Mouse (Mus musculus) forebrain, postnatal 0 days (tissue): ENCODE results near the gene Pde4d. TPM values are rescaled to one million over a fixed set of nuclear protein-coding genes. Genes with fewer than 3 reads are reported as not detected.

ENCODE experiments used
- ATAC-seq: fragments of 200-750 bp; cut with Nextera tagmentation; 2 replicates; pipeline ENCODE4 v1.8.0; 2017; ENCODE audit warnings: mild to moderate bottlenecking, moderate library complexity
- DNase-seq: peaks from one replicate; pipeline ENCODE4 v3.0.0-alpha.2; 2015
- H3K27ac ChIP-seq: fragments of 300-500 bp; sonication (generic); 2 replicates; pipeline ENCODE4 v1.5.1; 2014; ENCODE audit warnings: low read depth, mild to moderate bottlenecking, antibody characterized with exemption, low read length, moderate library complexity, mixed read lengths
- H3K27me3 ChIP-seq: fragments of 300-500 bp; sonication (generic); 2 replicates; pipeline ENCODE4 v1.6.1; 2014; ENCODE audit warnings: mild to moderate bottlenecking, low read length, mixed read lengths; ENCODE audit not compliant: insufficient read depth
- H3K36me3 ChIP-seq: fragments of 300-500 bp; sonication (generic); 2 replicates; pipeline ENCODE4 v1.6.1; 2014; ENCODE audit warnings: mild to moderate bottlenecking, moderate library complexity; ENCODE audit not compliant: insufficient read depth
- H3K4me1 ChIP-seq: fragments of 300-500 bp; sonication (generic); 2 replicates; pipeline ENCODE4 v1.6.1; 2014; ENCODE audit warnings: antibody characterized with exemption; ENCODE audit not compliant: insufficient read depth
- H3K4me2 ChIP-seq: fragments of 300-500 bp; sonication (generic); 2 replicates; pipeline ENCODE4 v1.6.1; 2014; ENCODE audit warnings: low read depth, mild to moderate bottlenecking, moderate library complexity
- H3K4me3 ChIP-seq: fragments of 300-500 bp; sonication (generic); 2 replicates; pipeline ENCODE4 v1.5.1; 2014; ENCODE audit warnings: low read depth, low read length, mixed read lengths
- H3K9ac ChIP-seq: fragments of 300-500 bp; sonication (generic); 2 replicates; pipeline ENCODE4 v1.6.1; 2014; ENCODE audit warnings: mild to moderate bottlenecking
- H3K9me3 ChIP-seq: fragments of 300-500 bp; sonication (generic); 2 replicates; pipeline ENCODE4 v1.6.1; 2016; ENCODE audit warnings: low read length
- CTCF ChIP-seq: sonication (generic); IDR thresholded peaks from 2 replicates; pipeline ENCODE4 v1.5.1; 2016; ENCODE audit warnings: antibody characterized with exemption, control low read depth, low read depth
- WGBS: fragments of 180-500 bp; shearing (Covaris S2); extraction: QIAGEN DNeasy Blood & Tissue Kit; methylation state at CpG from one replicate; pipeline ENCODE4 v1.1.7; 2014; 5-methylcytosine and 5-hydroxymethylcytosine counted together
- polyA plus RNA-seq: library from polyadenylated mRNA; unstranded; fragments of >200 nt; fragmentation: Nextera tagmentation; extraction: Ambion mirVana; gene quantifications from 2 replicates; pipeline ENCODE4 v1.2.1, GENCODE M21; 2015
- total RNA-seq: library from RNA; depleted of rRNA; stranded (reverse); fragments of >200 nt; gene quantifications from 2 replicates; pipeline ENCODE4 v1.2.3, GENCODE M21; 2014

Pde4d gene
- total and polyA plus RNA-seq, 2 experiments from 2014 or later, result 13.2 to 78.8 TPM

- 33% methylated on average over 1 of the region's 1 CpGs for WGBS
- DNase-seq, result no peak
These were observed 1127.0 kb downstream of the Pde4d start for GRCm38 (mm10) chr13:109576725-109577124.

GRCm38 (mm10) chr13:109577454-109577853 lies 1127.7 kb downstream of the Pde4d start:
- ATAC-seq, result no peak
- no peak for DNase-seq
- Histone ChIP-seq H3K4me2 (no peak overlapping the region), H3K27ac (no peak overlapping the region), H3K4me3 (no peak overlapping the region), H3K27me3 (no peaks in the 10 kb centered on the region), H3K9me3 (no peaks in the 10 kb centered on the region), H3K4me1 (no peaks in the 10 kb centered on the region), H3K36me3 (no peaks in the 10 kb centered on the region), H3K9ac (no peak overlapping the region)
- TF ChIP-seq CTCF, result no peak
- WGBS, result 47% methylated on average over 5 of the region's 5 CpGs

More at GRCm38 (mm10) chr13:109576725-109577124, 1127.0 kb downstream of the Pde4d start:
- peak; percentile 25; the same call in 1 of the 2 replicates for ATAC-seq
- Histone ChIP-seq H3K4me3 (no peak overlapping the region), H3K4me2 (no peak overlapping the region), H3K27ac (no peak overlapping the region), H3K36me3 (no peaks in the 10 kb centered on the region), H3K4me1 (no peaks in the 10 kb centered on the region), H3K9ac (no peak overlapping the region), H3K27me3 (no peaks in the 10 kb centered on the region), H3K9me3 (no peaks in the 10 kb centered on the region)
- no peak for TF ChIP-seq CTCF

- Histone ChIP-seq H3K9ac (no peak overlapping the region), H3K4me2 (no peak overlapping the region), H3K4me1 (no peaks in the 10 kb centered on the region), H3K4me3 (no peak overlapping the region), H3K9me3 (no peaks in the 10 kb centered on the region), H3K36me3 (no peaks in the 10 kb centered on the region), H3K27ac (no peak overlapping the region), H3K27me3 (no peaks in the 10 kb centered on the region)
- DNase-seq (no peak), ATAC-seq (no peak)
- no peak for TF ChIP-seq CTCF
- WGBS, result 61% methylated on average over 4 of the region's 4 CpGs
These were observed 1128.2 kb downstream of the Pde4d start for GRCm38 (mm10) chr13:109577901-109578300.

GRCm38 (mm10) chr13:109581284-109582070 lies 1131.7 kb downstream of the Pde4d start:
- Histone ChIP-seq H3K36me3 (no peaks in the 10 kb centered on the region), H3K27ac (no peak overlapping the region), H3K9me3 (no peaks in the 10 kb centered on the region), H3K27me3 (no peaks in the 10 kb centered on the region), H3K4me2 (0 out of 2 replicates have a peak overlapping the region, but pooled peaks have one; percentile 8), H3K4me1 (no peaks in the 10 kb centered on the region), H3K9ac (no peak overlapping the region), H3K4me3 (no peak overlapping the region)
- TF ChIP-seq CTCF, result no peak
- DNase-seq (no peak), ATAC-seq (no peak)
- whole genome bisulfite sequencing, result 59% methylated on average over 16 of the region's 16 CpGs

GRCm38 (mm10) chr13:109590048-109590447 lies 1140.3 kb downstream of the Pde4d start:
- no peak overlapping the region for H3K9ac ChIP-seq
- no peak for DNase-seq
- no peak overlapping the region for H3K4me2 ChIP-seq
- no peaks in the 10 kb centered on the region for H3K36me3 ChIP-seq
- peaks cover 6% of the 10 kb centered on the region; the same call in 1 of the 2 replicates for H3K4me1 ChIP-seq
- no peak overlapping the region for H3K27ac ChIP-seq
- no peak overlapping the region for H3K4me3 ChIP-seq
- 81% methylated on average over 4 of the region's 4 CpGs for WGBS
- TF ChIP-seq CTCF, result no peak
- no peak for ATAC-seq
- H3K9me3 ChIP-seq, result no peaks in the 10 kb centered on the region
- no peaks in the 10 kb centered on the region for H3K27me3 ChIP-seq

GRCm38 (mm10) chr13:109592192-109592797 lies 1142.5 kb downstream of the Pde4d start:
- Histone ChIP-seq H3K27me3 (no peaks in the 10 kb centered on the region), H3K9me3 (no peaks in the 10 kb centered on the region), H3K4me2 (no peak overlapping the region), H3K27ac (peak overlapping the region; percentile 24; the same call in 1 of the 2 replicates), H3K4me1 (peaks cover 6% of the 10 kb centered on the region; the same call in 1 of the 2 replicates), H3K9ac (no peak overlapping the region), H3K36me3 (no peaks in the 10 kb centered on the region), H3K4me3 (no peak overlapping the region)
- no peak for TF ChIP-seq CTCF
- DNase-seq (peak; percentile 46), ATAC-seq (peak; percentile 89)
- 62% methylated on average over 8 of the region's 8 CpGs for WGBS

- no peak overlapping the region for H3K9ac ChIP-seq
- ATAC-seq (no peak), DNase-seq (no peak)
- H3K36me3 ChIP-seq, result no peaks in the 10 kb centered on the region
- 59% methylated on average over 4 of the region's 4 CpGs for WGBS
- no peak overlapping the region for H3K27ac ChIP-seq
- no peaks in the 10 kb centered on the region for H3K4me1 ChIP-seq
- no peak for TF ChIP-seq CTCF
- no peak overlapping the region for H3K4me3 ChIP-seq
- H3K4me2 ChIP-seq, result no peak overlapping the region
- no peaks in the 10 kb centered on the region for H3K9me3 ChIP-seq
- H3K27me3 ChIP-seq, result no peaks in the 10 kb centered on the region
These were observed 1150.0 kb downstream of the Pde4d start for GRCm38 (mm10) chr13:109599711-109600110.
